Mouse (Mus musculus): ENCODE results near the gene Zfp462.

Gene Zfp462

GRCm38 (mm10) chr4:55117839-55118487, 173.1 kb downstream of the Zfp462 start:
- DNase-seq (ENCODE audit: low spot score in 2 of 2): no peak

DNA sequence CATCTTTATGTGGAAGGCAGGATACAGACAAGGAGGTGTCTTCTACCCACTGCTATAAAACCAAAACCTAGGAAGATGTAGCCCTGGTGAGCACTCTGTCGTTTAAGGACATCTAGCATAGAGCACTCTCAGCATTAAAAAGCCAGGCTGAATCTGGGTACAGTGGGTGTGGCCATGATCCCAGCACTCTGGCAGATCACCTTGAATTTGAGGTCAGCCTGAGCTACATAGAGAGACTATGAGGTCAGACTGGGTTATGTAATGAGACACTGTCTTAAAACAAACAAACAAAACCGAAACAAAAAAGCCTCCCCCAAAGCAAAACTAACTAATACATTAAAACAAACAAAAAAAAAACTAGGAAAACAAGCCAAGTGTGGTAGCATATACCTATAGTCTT, 176.3 kb downstream of the Zfp462 start:
- no peak for DNase-seq (ENCODE audit: low spot score in 2 of 2)

DNA sequence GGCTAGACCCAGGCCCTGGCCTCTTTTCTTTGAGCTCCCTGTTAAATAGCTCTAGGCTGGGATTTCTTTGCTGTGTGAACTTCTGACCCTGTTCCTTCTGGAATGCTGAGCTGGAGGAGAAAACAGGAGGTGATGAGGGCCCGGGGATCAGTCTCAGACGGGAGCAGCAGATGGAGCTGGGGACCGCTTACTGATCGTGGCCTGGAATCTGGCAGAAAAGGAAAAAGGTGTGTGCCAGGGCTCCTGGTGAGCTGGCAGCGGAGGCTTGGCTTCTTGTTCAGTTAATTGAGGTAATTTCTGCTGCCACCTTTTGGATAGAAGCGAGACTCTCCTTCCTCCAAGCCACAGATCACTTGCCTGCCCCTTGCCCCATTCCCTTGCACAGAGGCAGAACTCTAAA, 177.1 kb downstream of the Zfp462 start:
- no peak for DNase-seq (ENCODE audit: low spot score in 2 of 2)

DNA sequence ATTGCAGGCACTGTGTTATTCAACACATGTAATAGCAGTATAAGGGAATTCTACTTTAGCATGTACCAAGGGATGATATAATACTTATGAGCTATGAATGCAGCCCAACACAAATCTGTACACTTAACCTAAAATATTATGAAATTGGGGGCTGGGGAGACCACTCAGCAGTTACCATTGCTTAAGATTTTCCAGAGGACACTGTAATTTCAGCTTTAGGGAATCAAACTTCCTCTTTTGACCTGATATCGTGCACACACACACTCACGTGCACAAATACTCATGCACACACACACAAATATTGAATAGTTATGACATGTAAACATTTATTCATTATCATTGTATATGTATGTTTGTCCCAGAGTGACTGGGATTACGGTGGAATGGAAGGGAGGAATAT, 179.3 kb downstream of the Zfp462 start:
- DNase-seq (ENCODE audit: low spot score in 2 of 2): no peak

DNA sequence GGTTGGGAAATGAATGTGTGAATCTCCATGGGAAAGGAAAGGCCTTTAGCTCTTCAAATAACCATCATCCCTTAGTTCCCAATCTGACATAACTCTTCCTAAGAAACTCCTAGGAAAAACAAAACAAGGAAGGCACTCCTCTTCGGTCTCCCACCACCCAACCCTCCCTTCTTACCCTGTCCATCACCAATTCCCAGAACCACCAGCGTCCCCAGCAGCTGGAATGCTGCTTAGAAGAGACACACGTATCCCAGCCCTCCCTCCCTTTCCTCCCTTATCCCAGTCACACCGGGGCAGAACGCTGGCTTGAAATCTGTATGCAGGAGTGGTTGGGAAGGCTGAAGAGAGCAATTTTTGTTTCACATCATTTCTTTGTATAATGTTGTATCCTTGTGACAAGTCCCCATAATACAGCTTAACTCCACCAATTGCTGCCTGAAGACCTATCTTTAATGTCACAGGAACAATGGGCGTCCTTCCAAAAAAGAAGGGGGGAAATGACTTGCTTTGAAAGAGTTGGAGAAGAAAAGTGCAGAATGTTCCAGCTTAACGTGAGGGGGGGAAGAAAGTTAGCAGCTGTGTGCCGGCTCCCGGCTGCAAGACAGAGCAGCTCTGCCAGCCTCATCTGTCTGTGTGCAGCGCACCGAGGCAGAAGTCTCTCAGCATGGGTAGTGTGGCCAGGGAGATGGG, 180.3 kb downstream of the Zfp462 start:
- DNase-seq (ENCODE audit: low spot score in 2 of 2): peak in 1 of 2 experiments; percentile 7

DNA sequence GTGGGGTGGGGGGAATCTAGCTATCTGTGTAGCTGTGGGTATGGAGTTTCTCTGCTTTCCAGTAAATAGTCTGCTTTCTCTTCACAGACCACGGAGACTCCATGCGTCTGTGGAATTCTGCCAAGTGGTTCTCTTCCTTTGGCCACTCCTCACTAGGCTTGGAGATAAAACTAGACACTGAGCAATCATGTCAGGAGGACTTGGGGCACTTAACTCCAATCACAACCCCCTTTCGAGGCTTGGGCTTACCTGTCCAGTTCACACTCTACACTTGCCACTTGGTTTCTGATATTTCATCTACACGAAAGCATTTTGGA, 180.8 kb downstream of the Zfp462 start:
- no peak for DNase-seq (ENCODE audit: low spot score in 2 of 2)

DNA sequence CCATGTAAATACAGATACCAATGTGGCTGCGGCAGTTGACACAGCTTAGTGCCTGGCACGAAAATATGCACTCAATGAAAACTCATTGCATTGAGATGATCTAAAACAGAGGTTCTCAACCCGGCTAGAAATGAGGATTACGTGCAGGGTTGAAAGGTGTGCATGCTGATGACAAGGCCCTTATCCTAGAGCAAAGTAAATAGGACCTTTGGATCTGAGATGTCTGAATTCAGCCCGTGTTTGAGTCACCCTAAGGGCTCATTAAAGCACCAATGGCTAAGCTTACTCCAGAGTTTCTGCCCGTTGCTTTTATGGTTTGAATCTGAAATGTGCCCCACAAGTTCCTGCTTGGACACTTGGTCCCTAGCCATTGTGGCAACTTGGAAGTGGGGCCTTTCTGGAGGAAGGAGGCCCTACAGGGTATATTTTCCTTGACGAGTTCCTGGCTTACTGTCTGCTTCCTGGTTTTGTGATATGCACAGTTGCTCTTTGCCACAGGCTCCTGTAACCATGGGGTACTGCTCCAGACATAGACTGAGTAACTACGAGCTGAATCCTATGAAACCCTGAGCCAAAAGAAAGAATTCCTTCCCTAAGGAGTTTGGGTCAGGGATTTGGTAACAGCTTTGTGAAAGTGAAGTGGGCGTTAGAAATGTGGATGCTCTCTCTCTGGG, 182.5 kb downstream of the Zfp462 start:
- DNase-seq (ENCODE audit: low spot score in 2 of 2): no peak

- DNase-seq (ENCODE audit: low spot score in 2 of 2): no peak
These were observed 183.4 kb downstream of the Zfp462 start for GRCm38 (mm10) chr4:55128088-55128835.
